9 mouse cellular contexts compared by ENCODE assay signal in the genomic region with DNA sequence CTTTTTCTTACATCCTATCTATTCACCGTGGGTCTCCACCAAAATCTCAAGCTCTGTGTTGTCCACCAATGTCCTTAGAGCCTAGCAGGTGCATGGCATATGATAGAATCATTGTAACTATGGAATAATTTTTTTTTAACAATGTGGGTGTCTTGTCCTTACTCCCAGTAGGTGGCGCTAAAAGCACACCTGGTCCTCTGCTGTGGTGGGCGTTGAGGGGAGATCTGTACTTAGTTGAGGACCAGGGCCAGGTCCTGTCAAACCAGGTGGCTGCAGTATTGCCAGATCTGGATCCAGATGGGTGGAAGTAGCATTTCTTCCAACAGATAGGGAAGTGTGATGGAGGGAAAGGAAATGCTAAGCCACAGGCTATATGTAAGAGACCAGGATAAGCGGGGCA. TPM values are rescaled to one million over a fixed set of nuclear protein-coding genes. Genes with fewer than 3 reads are reported as not detected.
A peak's percentile ranks its signal among the peaks of the same experiment; 100 is the strongest.
DNase-seq lines count a peak whose midpoint lies in the region; ATAC-seq and TF ChIP-seq lines count a peak whose summit lies in the region.
"Had no signal": no experiment of that assay in that cellular context is flagged by ENCODE, and none has a peak within 500 bp of the region (broad histone marks: within the 10 kb centered on the region; RNA-seq: fewer than 3 reads in every experiment).

No protein-coding gene starts in this region.

- H3K27ac ChIP-seq in heart, postnatal 0 days (ENCODE audit: low read depth) = no peak overlapping the region
- H3K27ac ChIP-seq in CH12.LX (ENCODE audit: insufficient read depth, low read depth) = no peak overlapping the region
- no peak overlapping the region for H3K27ac ChIP-seq in embryonic facial prominence, embryonic 10.5 days (replicated peaks)
- no peak overlapping the region for H3K27ac ChIP-seq in olfactory bulb, adult 2 months (ENCODE audit: insufficient read depth, low read depth, low read length)
- H3K27ac ChIP-seq: stomach, embryonic 15.5 days had no signal

- H3K4me3 ChIP-seq in heart, postnatal 0 days (ENCODE audit: low read depth, low read length) = no peak overlapping the region
- no peak overlapping the region for H3K4me3 ChIP-seq in CH12.LX (replicated peaks in 1 of 3; ENCODE audit: low read depth in 2 of 3, low read length in 2 of 3, poor library complexity in 1 of 3)
- H3K4me3 ChIP-seq in embryonic facial prominence, embryonic 10.5 days = no peak overlapping the region
- H3K4me3 ChIP-seq in olfactory bulb, adult 2 months (ENCODE audit: insufficient read depth, low read depth, low read length) = no peak overlapping the region
- H3K4me3 ChIP-seq: stomach, embryonic 15.5 days had no signal

- no peaks in the 10 kb centered on the region for H3K9me3 ChIP-seq in heart, postnatal 0 days (replicated peaks; ENCODE audit: control insufficient read depth, low read length)
- H3K9me3 ChIP-seq in CH12.LX (replicated peaks; ENCODE audit: low read length) = no peaks in the 10 kb centered on the region
- H3K9me3 ChIP-seq in embryonic facial prominence, embryonic 10.5 days = no peaks in the 10 kb centered on the region
- H3K9me3 ChIP-seq: stomach, embryonic 15.5 days had no signal

- no peak overlapping the region for H3K4me2 ChIP-seq in heart, postnatal 0 days (ENCODE audit: low read depth, low read length)
- H3K4me2 ChIP-seq in CH12.LX (ENCODE audit: insufficient read depth, low read depth, poor library complexity, severe bottlenecking) = no peak overlapping the region
- H3K4me2 ChIP-seq: stomach, embryonic 15.5 days had no signal

- no peaks in the 10 kb centered on the region for H3K4me1 ChIP-seq in heart, postnatal 0 days (ENCODE audit: control insufficient read depth, insufficient read depth)
- peaks cover 0 to 7% of the 10 kb centered on the region in 2 experiments; a peak in 1 of 4 replicates for H3K4me1 ChIP-seq in CH12.LX (ENCODE audit: control insufficient read depth in 1 of 2, insufficient read depth in 2 of 2)
- no peaks in the 10 kb centered on the region for H3K4me1 ChIP-seq in embryonic facial prominence, embryonic 10.5 days
- H3K4me1 ChIP-seq in olfactory bulb, adult 2 months (ENCODE audit: control insufficient read depth, insufficient read depth, low read length) = no peaks in the 10 kb centered on the region
- H3K4me1 ChIP-seq: stomach, embryonic 15.5 days had no signal

- TF ChIP-seq CTCF in heart, postnatal 0 days (IDR thresholded peaks at IDR 0.05; ENCODE audit: low read depth) = peak; percentile 69
- TF ChIP-seq CTCF in CH12.LX (conservative IDR thresholded peaks at IDR 0.05 in 1 of 2, IDR thresholded peaks at IDR 0.05 in 1 of 2; ENCODE audit: low read depth in 2 of 2, low read length in 2 of 2) = peak; percentile 57 to 81
- peak; percentile 58; the same call in 1 of the 2 replicates for TF ChIP-seq CTCF in olfactory bulb, adult 2 months (IDR thresholded peaks at IDR 0.05; ENCODE audit: insufficient read depth, low read depth, low read length)

- peak; percentile 29; the same call in 1 of the 2 replicates for TF ChIP-seq POLR2A in CH12.LX (IDR thresholded peaks at IDR 0.05; ENCODE audit: low read depth, low read length)
- no peak for TF ChIP-seq POLR2A in olfactory bulb, adult 2 months (IDR thresholded peaks at IDR 0.05; ENCODE audit: insufficient read depth, low read depth, low read length)

- H3K27me3 ChIP-seq in heart, postnatal 0 days (ENCODE audit: control insufficient read depth, insufficient read depth, low read length) = no peaks in the 10 kb centered on the region
- no peaks in the 10 kb centered on the region for H3K27me3 ChIP-seq in CH12.LX (replicated peaks)
- no peaks in the 10 kb centered on the region for H3K27me3 ChIP-seq in embryonic facial prominence, embryonic 10.5 days (replicated peaks; ENCODE audit: low read depth, poor library complexity, severe bottlenecking)
- H3K27me3 ChIP-seq: stomach, embryonic 15.5 days had no signal

- TF ChIP-seq EP300 in heart, postnatal 0 days (IDR thresholded peaks at IDR 0.05; ENCODE audit: low read depth) = no peak
- no peak for TF ChIP-seq EP300 in CH12.LX (IDR thresholded peaks at IDR 0.05; ENCODE audit: low read length)

- WGBS in heart, postnatal 0 days = 24% methylated on average over 4 of the region's 4 CpGs
- 23% methylated on average over 4 of the region's 4 CpGs for WGBS in embryonic facial prominence, embryonic 10.5 days
- 27% methylated on average over 4 of the region's 4 CpGs for WGBS in olfactory bulb, adult 2 months

- dilution Hi-C loops in CH12.LX (cut with MboI; ENCODE audit: extremely low pct_ligation_motif_present, extremely low pct_unique_long_range_greater_than_20kb, low sequenced_read_pairs) = no loop called here

- DNase-seq in heart, postnatal 0 days (ENCODE audit: low spot score) = peak; percentile 12
- no peak for DNase-seq in heart, postnatal 4 days
- DNase-seq in CH12.LX (ENCODE audit: extremely low read depth) = peak; percentile 60
- DNase-seq in embryonic facial prominence, embryonic 10.5 days (ENCODE audit: low spot score) = peak; percentile 59
- peak; percentile 21 to 49 for DNase-seq in kidney, postnatal 36 days
- DNase-seq in gastrocnemius, adult 18-20 months (ENCODE audit: low spot score) = no peak
- DNase-seq in urinary bladder, postnatal 4 days (ENCODE audit: low spot score in 2 of 2) = no peak

- in situ Hi-C loops in CH12.LX (cut with MboI; ENCODE audit: low pct_ligation_motif_present, low pct_unique_long_range_greater_than_20kb, low sequenced_read_pairs) = no loop called here

- TF ChIP-seq RAD21 in CH12.LX (IDR thresholded peaks at IDR 0.05; ENCODE audit: low read depth, low read length) = peak; percentile 75

- ATAC-seq in heart, postnatal 0 days (ENCODE audit: insufficient read depth, low read depth) = no peak

- no peak overlapping the region for H3K9ac ChIP-seq in heart, postnatal 0 days (replicated peaks; ENCODE audit: low read depth, low read length)
- no peak overlapping the region for H3K9ac ChIP-seq in CH12.LX (ENCODE audit: insufficient read depth, low read depth)
- H3K9ac ChIP-seq: stomach, embryonic 15.5 days had no signal

- no peaks in the 10 kb centered on the region for H3K79me2 ChIP-seq in CH12.LX (replicated peaks; ENCODE audit: control insufficient read depth, extremely low read depth, insufficient read depth, poor library complexity, severe bottlenecking)

- H3K36me3 ChIP-seq in heart, postnatal 0 days (replicated peaks; ENCODE audit: control insufficient read depth, insufficient read depth, low read length) = no peaks in the 10 kb centered on the region
- H3K36me3 ChIP-seq in CH12.LX (replicated peaks in 1 of 2; ENCODE audit: control insufficient read depth in 1 of 2, insufficient read depth in 1 of 2, low read length in 1 of 2) = peaks cover 42 to 81% of the 10 kb centered on the region in 2 experiments
- H3K36me3 ChIP-seq in embryonic facial prominence, embryonic 10.5 days (replicated peaks) = peaks cover 41% of the 10 kb centered on the region
- H3K36me3 ChIP-seq: stomach, embryonic 15.5 days had no signal

TF ChIP-seq in CH12.LX, 34 proteins besides CTCF, POLR2A, EP300 and RAD21 (continues in another document):
- no peak for TF ChIP-seq GABPA (IDR thresholded peaks at IDR 0.05; ENCODE audit: insufficient replicate concordance, low read depth, low read length)
- no peak for TF ChIP-seq JUND (conservative IDR thresholded peaks at IDR 0.05; ENCODE audit: low read depth, low read length)
- TF ChIP-seq USF2 (conservative IDR thresholded peaks at IDR 0.05; ENCODE audit: low read depth, low read length) = no peak
- TF ChIP-seq USF1 (IDR thresholded peaks at IDR 0.05; ENCODE audit: low read depth, low read length) = no peak
- no peak for TF ChIP-seq SIN3A (IDR thresholded peaks at IDR 0.05; ENCODE audit: low read length)
- peak; percentile 76 for TF ChIP-seq SMC3 (IDR thresholded peaks at IDR 0.05; ENCODE audit: low read depth, low read length)
- no peak for TF ChIP-seq NELFE (IDR thresholded peaks at IDR 0.05; ENCODE audit: low read depth, low read length)
- TF ChIP-seq ZMIZ1 (IDR thresholded peaks at IDR 0.05; ENCODE audit: low read depth, low read length) = no peak
- TF ChIP-seq ZNF384 (IDR thresholded peaks at IDR 0.05; ENCODE audit: low read depth, low read length) = peak; percentile 86

RNA-seq across cellular contexts. Expression of a gene that starts 16.6 kb away (rescaled TPM):
- not detected in 2 replicates for total RNA-seq in heart, postnatal 0 days (2014; rRNA removed; ENCODE audit: low replicate concordance)
- polyA plus RNA-seq in heart, postnatal 0 days (2015; fragmentation: Nextera tagmentation; extraction: Ambion mirVana) = 0.19 and 0.20 TPM in 2 replicates
- total RNA-seq in heart, postnatal 4 days (2021) = under 1 TPM; 0.14 to 0.20 TPM
- total RNA-seq in CH12.LX (2012; rRNA removed) (17.3 and 29.8 TPM in 2 replicates), CH12.LX (2014; rRNA removed) (15.2 and 18.3 TPM in 2 replicates)
- 13.0 and 17.4 TPM in 2 replicates for polyA plus RNA-seq in CH12.LX (2012; ENCODE audit: insufficient read length, low read depth)
- polyA plus RNA-seq in embryonic facial prominence, embryonic 10.5 days (2016; fragmentation: Nextera tagmentation; extraction: Ambion mirVana) = 10.1 and 12.9 TPM in 2 replicates
- not detected in 2 replicates for polyA plus RNA-seq in olfactory bulb, adult 2 months (2012; ENCODE audit: insufficient read depth, insufficient read length, low replicate concordance, missing spikeins)
- total RNA-seq in gastrocnemius, adult 18-20 months (2021) = under 1 TPM; 0.39 to 0.81 TPM

RNA-seq across cellular contexts. Expression of a gene that starts 51.0 kb away (rescaled TPM):
- 1.8 and 14.7 TPM in 2 replicates for total RNA-seq in heart, postnatal 0 days (2014; rRNA removed; ENCODE audit: low replicate concordance)
- polyA plus RNA-seq in heart, postnatal 0 days (2015; fragmentation: Nextera tagmentation; extraction: Ambion mirVana) = 0.12 and 0.44 TPM in 2 replicates
- total RNA-seq in heart, postnatal 4 days (2021) = under 1 TPM; 0.14 to 0.29 TPM
- 0.46 and 0.51 TPM in 2 replicates for total RNA-seq in CH12.LX (2012; rRNA removed)
- total RNA-seq in CH12.LX (2014; rRNA removed) = 0.38 and 0.41 TPM in 2 replicates
- 0.44 and 0.65 TPM in 2 replicates for polyA plus RNA-seq in CH12.LX (2012; ENCODE audit: insufficient read length, low read depth)
- polyA plus RNA-seq in embryonic facial prominence, embryonic 10.5 days (2016; fragmentation: Nextera tagmentation; extraction: Ambion mirVana) = 33.6 and 43.0 TPM in 2 replicates
- polyA plus RNA-seq in olfactory bulb, adult 2 months (2012; ENCODE audit: insufficient read depth, insufficient read length, low replicate concordance, missing spikeins) = not detected in 2 replicates
- under 1 TPM; 0.12 to 0.64 TPM for total RNA-seq in gastrocnemius, adult 18-20 months (2021)

RNA-seq across cellular contexts. Expression of a gene that starts 58.6 kb away (rescaled TPM):
- total RNA-seq in heart, postnatal 0 days (2014; rRNA removed; ENCODE audit: low replicate concordance) = 59.6 and 73.0 TPM in 2 replicates
- polyA plus RNA-seq in heart, postnatal 0 days (2015; fragmentation: Nextera tagmentation; extraction: Ambion mirVana) = 20.6 and 22.4 TPM in 2 replicates
- total RNA-seq in heart, postnatal 4 days (2021) = 10 to 100 TPM; 88.9 to 90.8 TPM
- total RNA-seq in CH12.LX (2012; rRNA removed) (118 and 128 TPM in 2 replicates), CH12.LX (2014; rRNA removed) (159 TPM in 2 replicates)
- polyA plus RNA-seq in CH12.LX (2012; ENCODE audit: insufficient read length, low read depth) = 163 and 195 TPM in 2 replicates
- 72.6 and 73.9 TPM in 2 replicates for polyA plus RNA-seq in embryonic facial prominence, embryonic 10.5 days (2016; fragmentation: Nextera tagmentation; extraction: Ambion mirVana)
- 117 TPM in 1 of 2 replicates, not detected in the other for polyA plus RNA-seq in olfactory bulb, adult 2 months (2012; ENCODE audit: insufficient read depth, insufficient read length, low replicate concordance, missing spikeins)
- 10 to 100 TPM; 16.7 to 25.5 TPM for total RNA-seq in gastrocnemius, adult 18-20 months (2021)

Comparison
In these comparisons a context has a peak if more than half of its experiments do, and no peak if none do; other contexts are left out.
1. DNase-seq: peak in heart, postnatal 0 days (single experiment), CH12.LX (single experiment), embryonic facial prominence, embryonic 10.5 days (single experiment) and kidney, postnatal 36 days (2 of 2); none in heart, postnatal 4 days (single experiment), gastrocnemius, adult 18-20 months (single experiment) and urinary bladder, postnatal 4 days (0 of 2).
2. RNA of a gene that starts 16.6 kb away (total RNA-seq): 15.2 to 29.8 TPM in CH12.LX; 0.39 to 0.81 TPM in gastrocnemius, adult 18-20 months, 0.14 to 0.20 TPM in heart, postnatal 4 days and not detected in heart, postnatal 0 days; every median in the first group is over 4 times any median in the second.
3. Peak in every context shown above with its lines, with median percentiles within 50 percentile points of each other: CTCF ChIP-seq.